Mouse (Mus musculus): ENCODE measurements around the gene Slc20a1.

Slc20a1 gene

DNA sequence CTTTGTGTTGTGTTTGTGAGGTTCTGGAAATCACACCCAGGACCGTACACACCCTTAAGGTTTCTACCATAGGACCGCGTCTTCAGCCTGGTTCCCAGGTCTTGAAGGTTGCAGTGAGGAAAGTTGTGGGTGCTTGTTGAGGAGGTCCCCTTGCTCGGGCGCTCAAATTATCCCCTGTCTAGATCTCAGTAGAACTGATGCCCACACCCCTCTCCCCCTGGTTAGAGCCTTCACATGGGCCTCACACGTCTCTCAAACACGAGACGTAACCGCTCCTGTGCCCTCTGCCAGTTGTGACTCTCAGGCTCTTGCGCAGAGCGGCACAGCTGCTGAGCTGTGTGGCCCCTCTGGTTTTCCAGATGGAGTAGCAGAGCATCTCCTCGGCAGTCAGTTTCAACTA, 48.4 kb downstream of the Slc20a1 start:
- no peak for ATAC-seq (ENCODE audit: insufficient number of reproducible peaks, low FRiP score, low TSS enrichment)

GRCm38 (mm10) chr2:129247707-129248121, 49.1 kb downstream of the Slc20a1 start:
- no peak; the same call in 1 of the 2 replicates for ATAC-seq (ENCODE audit: insufficient number of reproducible peaks, low FRiP score, low TSS enrichment)

DNA sequence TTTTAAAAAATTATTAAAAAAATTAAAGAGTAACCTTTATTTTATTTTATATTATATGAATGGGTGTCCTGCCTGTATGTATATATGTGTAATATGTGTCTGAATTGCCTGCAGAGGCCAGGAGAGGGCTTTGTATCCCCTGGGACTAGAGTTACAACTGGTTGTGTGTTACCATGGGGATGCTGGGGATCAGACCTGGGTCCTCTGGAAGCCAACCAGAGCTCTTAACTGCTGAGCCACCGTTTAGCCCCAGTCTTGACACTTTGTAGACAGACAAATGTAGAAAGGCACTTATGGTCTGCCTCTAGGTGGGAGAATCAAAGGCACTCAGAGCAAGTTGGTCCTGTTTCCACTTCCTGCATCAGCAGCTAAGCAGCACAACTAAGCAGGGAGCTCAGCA, 50.8 kb downstream of the Slc20a1 start:
- ATAC-seq (ENCODE audit: insufficient number of reproducible peaks, low FRiP score, low TSS enrichment): no peak

DNA sequence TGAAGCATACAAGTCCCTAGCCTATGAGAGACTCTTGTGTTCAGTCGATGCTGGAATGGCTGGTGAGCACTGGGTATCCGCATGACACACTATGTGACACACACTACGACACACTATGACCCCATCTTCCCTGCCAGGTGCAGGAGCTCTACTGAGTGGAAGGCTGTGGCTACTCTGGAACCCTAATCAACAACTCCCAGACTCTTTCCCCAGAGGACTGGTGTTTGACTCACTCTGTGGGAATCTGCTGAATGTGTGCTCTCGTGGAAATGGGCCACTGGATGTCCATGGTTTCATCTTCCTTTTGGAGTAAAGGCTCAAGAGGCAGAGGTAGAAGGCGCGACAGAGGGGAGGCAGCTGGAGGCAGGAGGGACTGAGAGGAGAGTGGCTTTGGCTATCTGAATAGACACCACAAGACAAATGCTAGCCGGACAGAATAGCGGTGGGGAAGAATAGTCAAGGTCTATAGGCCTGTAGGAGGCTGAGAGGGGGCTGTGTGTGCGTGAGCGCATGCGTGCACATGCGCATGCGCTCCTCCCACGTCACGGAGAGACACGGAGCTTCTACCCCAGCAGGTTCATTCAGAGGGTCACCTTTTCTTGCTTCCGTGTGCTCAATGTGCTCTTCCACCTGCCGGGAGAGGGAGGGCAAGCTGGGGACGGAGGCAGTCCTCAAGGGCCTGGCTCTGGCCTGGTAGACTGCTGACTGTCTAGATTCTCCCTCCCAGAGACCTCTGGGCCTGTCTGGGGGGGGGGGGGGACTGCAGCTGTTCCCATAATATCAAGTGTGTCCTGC, 54.5 kb downstream of the Slc20a1 start:
- no peak for ATAC-seq (ENCODE audit: insufficient number of reproducible peaks, low FRiP score, low TSS enrichment)

DNA sequence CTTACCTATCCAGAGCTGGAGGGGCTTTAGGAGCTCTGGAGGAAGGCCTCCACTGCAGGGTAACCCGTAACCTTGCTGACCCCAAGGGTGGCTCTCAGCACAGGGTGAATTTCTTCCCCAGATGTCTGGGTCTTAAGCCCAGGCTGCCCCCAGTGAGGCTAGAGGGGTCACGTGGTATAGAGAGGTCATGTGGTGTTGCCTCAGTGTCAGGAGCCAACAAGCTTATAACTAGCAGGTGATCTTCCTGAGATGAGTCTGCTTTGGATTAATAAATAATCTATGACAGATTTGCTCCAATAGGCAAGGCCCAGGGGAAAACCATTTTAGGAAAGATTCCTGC, 55.0 kb downstream of the Slc20a1 start:
- no peak for ATAC-seq (ENCODE audit: insufficient number of reproducible peaks, low FRiP score, low TSS enrichment)

DNA sequence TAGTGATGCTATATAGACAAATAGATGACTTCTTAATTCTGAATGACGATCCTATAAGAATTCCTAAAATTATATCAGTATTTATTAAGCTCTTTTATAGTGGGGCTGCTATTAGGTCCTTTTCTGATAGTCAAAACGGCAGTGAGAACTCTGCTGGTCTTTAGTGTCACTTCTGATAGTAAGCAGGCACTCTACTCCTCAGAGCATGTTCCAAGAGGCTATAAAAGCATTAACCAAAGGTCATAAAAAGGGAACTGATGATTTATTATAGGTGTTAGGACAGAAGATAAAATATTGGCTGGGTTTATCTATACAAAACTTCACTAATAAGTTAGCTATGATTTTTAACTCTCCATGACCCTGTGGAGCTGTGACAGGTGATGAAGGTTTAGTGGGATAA, 55.5 kb downstream of the Slc20a1 start:
- no peak for ATAC-seq (ENCODE audit: insufficient number of reproducible peaks, low FRiP score, low TSS enrichment)

DNA sequence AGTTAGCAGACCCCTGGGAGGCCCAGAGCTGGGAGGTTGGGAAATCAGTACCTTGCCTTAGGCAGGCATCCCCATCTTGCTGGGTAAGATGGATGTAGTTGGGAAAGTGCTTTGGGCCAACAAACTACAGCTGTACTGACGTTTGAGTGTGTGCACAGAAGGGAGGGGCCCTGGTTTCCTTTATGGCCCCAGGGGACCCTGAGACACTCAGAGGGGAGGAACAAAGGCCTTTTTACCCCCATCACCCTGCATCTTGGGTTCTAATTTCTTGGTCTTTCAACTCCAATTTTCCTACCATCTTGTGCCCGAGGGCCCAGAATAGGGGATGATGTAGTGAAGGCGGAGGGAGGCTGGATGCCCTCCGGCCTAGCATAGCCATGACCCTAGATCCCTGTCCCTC, 57.4 kb downstream of the Slc20a1 start:
- ATAC-seq (ENCODE audit: insufficient number of reproducible peaks, low FRiP score, low TSS enrichment): no peak

GRCm38 (mm10) chr2:129258056-129258455, 59.5 kb downstream of the Slc20a1 start:
- no peak for ATAC-seq (ENCODE audit: insufficient number of reproducible peaks, low FRiP score, low TSS enrichment)

GRCm38 (mm10) chr2:129258475-129259211, 60.1 kb downstream of the Slc20a1 start:
- peak; percentile 69 for ATAC-seq (ENCODE audit: insufficient number of reproducible peaks, low FRiP score, low TSS enrichment)

DNA sequence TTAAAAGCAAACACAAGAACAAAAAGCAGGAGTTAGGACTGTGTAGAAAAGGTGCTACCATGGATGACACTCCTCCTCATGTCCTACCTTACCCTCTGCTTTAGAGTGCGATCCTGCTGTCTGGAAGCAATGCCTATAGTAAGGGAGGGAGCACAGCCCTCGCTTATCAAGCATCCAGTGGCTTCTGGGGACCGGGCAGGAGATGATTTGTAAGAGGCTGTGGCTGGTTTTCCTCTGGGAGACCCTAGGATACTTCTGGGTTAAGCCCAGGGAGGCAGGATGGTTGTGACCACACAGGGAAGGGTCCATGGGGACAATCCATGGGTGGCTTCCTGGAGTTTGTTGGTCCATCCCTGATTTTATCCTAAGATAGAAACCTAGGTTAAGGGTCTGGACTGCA, 62.1 kb downstream of the Slc20a1 start:
- no peak for ATAC-seq (ENCODE audit: insufficient number of reproducible peaks, low FRiP score, low TSS enrichment)
